Mouse (Mus musculus) midbrain, embryonic 13.5 days (tissue): Measurements from ENCODE around the gene Lrrfip1. TPM values are rescaled to one million over a fixed set of nuclear protein-coding genes. Genes with fewer than 3 reads are reported as not detected.

ENCODE experiments used
- ATAC-seq: fragments of 200-750 bp; cut with Nextera tagmentation; 2 replicates; pipeline ENCODE4 v1.8.0; 2017; ENCODE audit warnings: mild to moderate bottlenecking, moderate TSS enrichment, moderate library complexity
- H3K27ac ChIP-seq: fragments of 300-500 bp; sonication (generic); 2 replicates; pipeline ENCODE4 v1.5.1; 2015; ENCODE audit warnings: inconsistent platforms, mild to moderate bottlenecking, moderate library complexity
- H3K27me3 ChIP-seq: fragments of 300-500 bp; sonication (generic); 2 replicates; pipeline ENCODE4 v1.6.1; 2015; ENCODE audit warnings: mild to moderate bottlenecking, inconsistent platforms
- H3K36me3 ChIP-seq: fragments of 300-500 bp; sonication (generic); 2 replicates; pipeline ENCODE4 v1.6.1; 2015; ENCODE audit warnings: mild to moderate bottlenecking, inconsistent platforms
- H3K4me1 ChIP-seq: fragments of 300-500 bp; sonication (generic); replicated peaks from 2 replicates; pipeline ENCODE4 v1.6.1; 2015; ENCODE audit warnings: inconsistent platforms
- H3K4me2 ChIP-seq: fragments of 300-500 bp; sonication (generic); replicated peaks from 2 replicates; pipeline ENCODE4 v1.6.1; 2015; ENCODE audit warnings: moderate library complexity, mild to moderate bottlenecking, inconsistent platforms
- H3K4me3 ChIP-seq: fragments of 300-500 bp; sonication (generic); replicated peaks from 2 replicates; pipeline ENCODE4 v1.5.1; 2015; ENCODE audit warnings: mild to moderate bottlenecking, inconsistent platforms
- H3K9ac ChIP-seq: fragments of 300-500 bp; sonication (generic); replicated peaks from 2 replicates; pipeline ENCODE4 v1.6.1; 2015; ENCODE audit warnings: mild to moderate bottlenecking, inconsistent platforms
- H3K9me3 ChIP-seq: fragments of 300-500 bp; sonication (generic); 2 replicates; pipeline ENCODE4 v1.6.1; 2016; ENCODE audit warnings: mild to moderate bottlenecking, inconsistent platforms
- WGBS: fragments of 180-500 bp; shearing (Covaris S2); methylation state at CpG from one replicate; pipeline ENCODE4 v1.1.7; 2015; 5-methylcytosine and 5-hydroxymethylcytosine counted together
- polyA plus RNA-seq: library from polyadenylated mRNA; unstranded; fragments of >200 nt; fragmentation: Nextera tagmentation; extraction: Ambion mirVana; gene quantifications from 2 replicates; pipeline ENCODE4 v1.2.1, GENCODE M21; 2015

The Lrrfip1 gene
- polyA plus RNA-seq, 1 experiment from 2014 or later = 23.0 TPM

DNA sequence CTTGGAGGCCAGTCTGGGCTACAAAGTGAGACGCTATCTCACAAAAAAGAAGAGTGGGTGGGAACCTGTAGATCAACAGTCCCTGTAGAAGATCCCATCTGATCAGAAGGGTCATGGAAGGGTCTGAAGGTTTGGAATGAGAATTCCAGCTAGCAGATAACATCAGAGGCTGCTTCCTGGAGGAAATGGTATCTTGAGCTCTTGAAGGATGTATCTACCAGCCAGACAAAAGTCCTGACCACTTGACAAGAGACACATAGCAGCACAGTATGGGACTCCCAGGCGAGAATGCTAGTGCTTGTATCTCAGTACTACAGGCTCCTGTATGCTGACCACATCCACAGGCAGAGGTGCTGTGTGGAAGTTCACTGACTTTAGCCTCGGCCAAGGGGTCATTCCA is 2.6 kb downstream of the Lrrfip1 start:
- 95% methylated on average over 3 of the region's 3 CpGs for WGBS
- H3K36me3 ChIP-seq = no peaks in the 10 kb centered on the region
- H3K4me3 ChIP-seq = no peak overlapping the region
- no peak overlapping the region for H3K27ac ChIP-seq
- no peak overlapping the region for H3K9ac ChIP-seq
- no peak overlapping the region for H3K4me2 ChIP-seq
- H3K4me1 ChIP-seq = peaks cover 26% of the 10 kb centered on the region
- no peaks in the 10 kb centered on the region; the same call in 1 of the 2 replicates for H3K27me3 ChIP-seq
- no peaks in the 10 kb centered on the region for H3K9me3 ChIP-seq
- ATAC-seq = no peak

GRCm38 (mm10) chr1:91001871-91002539 is 3.5 kb downstream of the Lrrfip1 start:
- Histone ChIP-seq H3K36me3 (no peaks in the 10 kb centered on the region), H3K27me3 (no peaks in the 10 kb centered on the region; the same call in 1 of the 2 replicates), H3K4me2 (no peak overlapping the region), H3K27ac (no peak overlapping the region), H3K4me3 (no peak overlapping the region), H3K9ac (no peak overlapping the region), H3K4me1 (peaks cover 26% of the 10 kb centered on the region), H3K9me3 (no peaks in the 10 kb centered on the region)
- 96% methylated on average over 3 of the region's 3 CpGs for WGBS
- ATAC-seq = no peak

DNA sequence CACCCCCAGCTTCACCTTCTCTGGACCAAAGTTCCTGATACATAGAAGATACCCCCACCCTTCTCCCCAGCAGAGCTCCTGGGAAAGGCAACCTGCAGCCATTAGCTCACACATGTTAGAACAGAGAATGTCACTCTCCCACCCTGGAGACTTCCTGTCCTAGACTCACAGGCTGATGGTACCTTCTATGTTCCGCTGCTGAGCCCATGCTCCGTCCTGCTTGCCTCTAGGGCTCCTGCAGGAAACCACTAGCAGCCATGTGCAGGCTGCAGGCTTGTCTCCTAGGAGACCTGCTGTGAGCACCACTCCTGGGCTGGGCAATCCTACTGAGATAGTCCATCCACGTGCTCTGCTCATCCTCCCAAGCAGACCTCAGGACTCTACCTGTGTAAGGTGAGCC is 4.1 kb downstream of the Lrrfip1 start:
- H3K4me1 ChIP-seq = peaks cover 26% of the 10 kb centered on the region
- no peak overlapping the region for H3K27ac ChIP-seq
- H3K9me3 ChIP-seq = no peaks in the 10 kb centered on the region
- ATAC-seq = no peak
- no peaks in the 10 kb centered on the region; the same call in 1 of the 2 replicates for H3K27me3 ChIP-seq
- H3K9ac ChIP-seq = no peak overlapping the region
- WGBS = 80% methylated on average over 3 of the region's 3 CpGs
- H3K4me3 ChIP-seq = no peak overlapping the region
- H3K36me3 ChIP-seq = no peaks in the 10 kb centered on the region
- no peak overlapping the region for H3K4me2 ChIP-seq

DNA sequence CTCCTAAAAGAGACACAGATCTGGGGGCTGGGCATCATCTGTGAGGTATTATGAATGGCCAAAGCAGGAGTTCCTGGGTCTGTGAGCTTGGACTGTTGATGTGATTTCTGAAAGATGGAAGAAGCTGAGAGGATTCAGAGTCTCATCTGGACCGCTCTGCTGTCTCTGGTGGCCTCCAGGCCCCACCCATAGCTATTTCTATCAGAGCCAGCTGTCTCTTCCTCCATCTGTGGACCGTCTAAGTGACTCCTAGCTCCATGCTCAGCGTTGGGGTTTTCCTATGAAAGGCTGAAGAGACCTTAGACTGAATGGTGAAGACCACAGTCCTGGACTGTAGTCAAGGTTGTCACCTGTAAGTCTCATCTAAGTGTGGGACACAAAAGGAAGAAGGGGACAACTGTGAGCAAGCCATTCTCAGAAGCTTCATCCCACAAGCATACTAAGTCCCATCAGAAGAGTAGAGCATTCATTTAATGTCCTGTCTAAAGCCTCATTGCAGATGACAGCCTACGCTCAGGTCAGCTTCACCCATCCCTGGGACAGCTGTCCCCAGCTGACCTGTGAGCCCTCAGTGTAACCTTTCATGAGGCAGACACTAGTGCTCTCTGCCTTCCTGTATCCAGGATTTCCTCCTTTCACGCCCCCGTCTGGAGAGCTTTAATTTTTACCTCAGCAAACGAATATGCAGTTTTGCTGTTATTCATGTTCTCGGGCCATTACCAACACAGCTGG is 5.2 kb downstream of the Lrrfip1 start:
- H3K4me2 ChIP-seq = no peak overlapping the region
- H3K9ac ChIP-seq = no peak overlapping the region
- H3K4me1 ChIP-seq = peaks cover 22% of the 10 kb centered on the region
- H3K27ac ChIP-seq = no peak overlapping the region
- no peaks in the 10 kb centered on the region for H3K9me3 ChIP-seq
- no peaks in the 10 kb centered on the region for H3K36me3 ChIP-seq
- 91% methylated on average over 8 of the region's 8 CpGs for WGBS
- H3K27me3 ChIP-seq = no peaks in the 10 kb centered on the region; the same call in 1 of the 2 replicates
- ATAC-seq = no peak
- H3K4me3 ChIP-seq = no peak overlapping the region

DNA sequence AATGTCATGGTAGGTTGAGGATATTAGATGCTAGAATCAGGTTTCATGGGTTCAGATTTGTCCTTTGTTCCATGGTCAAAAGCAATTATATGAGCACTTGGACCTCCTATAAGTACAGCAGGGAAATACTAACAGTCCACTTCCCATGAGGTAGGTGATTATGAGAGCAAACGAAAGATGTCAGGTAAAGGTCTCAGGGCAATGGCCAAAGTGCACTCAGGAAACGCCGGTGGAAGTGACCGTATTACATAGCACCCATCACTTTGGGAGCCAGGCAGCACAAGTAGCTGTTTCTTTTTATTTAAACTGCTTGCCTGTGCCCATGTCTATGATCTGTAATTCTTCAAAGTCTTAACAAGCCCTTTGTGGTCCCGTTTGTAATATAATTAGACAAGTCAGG is 7.5 kb downstream of the Lrrfip1 start:
- no peak overlapping the region for H3K4me2 ChIP-seq
- no peaks in the 10 kb centered on the region for H3K9me3 ChIP-seq
- no peak overlapping the region for H3K4me3 ChIP-seq
- 98% methylated on average over 5 of the region's 5 CpGs for WGBS
- no peaks in the 10 kb centered on the region for H3K36me3 ChIP-seq
- H3K4me1 ChIP-seq = 0 out of 2 replicates have a peak, but pooled peaks cover 2% of the 10 kb centered on the region
- no peak overlapping the region for H3K27ac ChIP-seq
- no peak overlapping the region for H3K9ac ChIP-seq
- H3K27me3 ChIP-seq = no peaks in the 10 kb centered on the region
- ATAC-seq = no peak

DNA sequence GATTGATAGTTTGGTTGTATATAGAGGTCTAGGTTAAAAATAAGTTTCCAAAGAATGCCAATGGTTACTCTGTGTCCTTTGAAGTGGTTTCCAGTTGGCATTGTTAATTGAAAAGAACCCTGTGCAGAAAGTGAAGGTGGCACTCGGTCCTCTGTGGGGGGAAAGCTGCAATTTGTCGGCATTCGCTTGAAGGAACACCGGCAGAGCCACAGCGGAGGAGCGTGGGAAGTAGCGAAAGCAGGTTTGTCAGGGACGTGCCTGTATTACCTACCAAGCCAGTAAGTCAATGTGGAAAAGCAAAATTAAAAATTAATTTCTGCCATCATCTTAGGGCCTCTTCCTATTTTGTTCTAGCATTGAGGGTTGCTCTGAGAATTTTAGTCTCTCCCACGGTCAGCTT is 8.2 kb downstream of the Lrrfip1 start:
- 91% methylated on average over 9 of the region's 9 CpGs for WGBS
- no peaks in the 10 kb centered on the region for H3K4me1 ChIP-seq
- H3K27ac ChIP-seq = no peak overlapping the region

DNA sequence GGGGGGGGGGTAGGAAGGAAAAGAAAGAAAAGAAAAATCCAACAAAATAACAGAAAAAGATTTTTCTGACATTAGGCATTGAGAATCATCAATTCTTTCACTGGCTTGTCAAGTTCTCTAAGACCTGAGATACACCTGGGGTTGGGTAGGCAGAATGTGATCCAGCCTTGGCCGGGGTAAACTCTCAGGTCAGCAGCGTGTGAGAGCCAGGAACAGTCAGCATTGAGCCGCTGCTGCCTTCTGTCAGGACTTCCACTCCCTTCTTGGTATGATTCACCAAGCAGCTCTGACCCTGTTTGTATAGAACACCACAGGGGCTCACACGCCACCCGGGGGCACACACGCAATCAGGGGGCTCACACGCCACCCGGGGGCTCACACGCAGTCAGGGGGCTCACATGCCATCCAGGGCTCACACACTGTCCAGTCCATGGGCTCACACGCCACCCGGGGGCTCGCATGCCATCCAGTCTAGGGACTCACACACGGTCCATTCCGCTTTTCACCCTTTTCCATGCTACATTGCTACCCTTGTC is 9.7 kb downstream of the Lrrfip1 start:
- WGBS = 93% methylated on average over 14 of the region's 14 CpGs
- Histone ChIP-seq H3K9me3 (no peaks in the 10 kb centered on the region), H3K4me2 (no peak overlapping the region), H3K27me3 (no peaks in the 10 kb centered on the region), H3K9ac (no peak overlapping the region), H3K36me3 (no peaks in the 10 kb centered on the region), H3K27ac (no peak overlapping the region), H3K4me3 (no peak overlapping the region), H3K4me1 (peaks cover 7% of the 10 kb centered on the region)
- ATAC-seq = no peak

More for the DNA sequence above, 8.2 kb downstream of the Lrrfip1 start:
- ATAC-seq = no peak
- H3K36me3 ChIP-seq = no peaks in the 10 kb centered on the region
- H3K27me3 ChIP-seq = no peaks in the 10 kb centered on the region
- H3K4me3 ChIP-seq = no peak overlapping the region
- no peak overlapping the region for H3K9ac ChIP-seq
- H3K4me2 ChIP-seq = no peak overlapping the region
- H3K9me3 ChIP-seq = no peaks in the 10 kb centered on the region

- Histone ChIP-seq H3K27me3 (no peaks in the 10 kb centered on the region), H3K9ac (no peak overlapping the region), H3K4me2 (no peak overlapping the region), H3K27ac (no peak overlapping the region), H3K36me3 (no peaks in the 10 kb centered on the region), H3K9me3 (no peaks in the 10 kb centered on the region), H3K4me1 (peaks cover 7% of the 10 kb centered on the region), H3K4me3 (no peak overlapping the region)
- no peak for ATAC-seq
- WGBS = 95% methylated on average over 9 of the region's 9 CpGs
Measured at GRCm38 (mm10) chr1:91008746-91009145, 10.2 kb downstream of the Lrrfip1 start.

DNA sequence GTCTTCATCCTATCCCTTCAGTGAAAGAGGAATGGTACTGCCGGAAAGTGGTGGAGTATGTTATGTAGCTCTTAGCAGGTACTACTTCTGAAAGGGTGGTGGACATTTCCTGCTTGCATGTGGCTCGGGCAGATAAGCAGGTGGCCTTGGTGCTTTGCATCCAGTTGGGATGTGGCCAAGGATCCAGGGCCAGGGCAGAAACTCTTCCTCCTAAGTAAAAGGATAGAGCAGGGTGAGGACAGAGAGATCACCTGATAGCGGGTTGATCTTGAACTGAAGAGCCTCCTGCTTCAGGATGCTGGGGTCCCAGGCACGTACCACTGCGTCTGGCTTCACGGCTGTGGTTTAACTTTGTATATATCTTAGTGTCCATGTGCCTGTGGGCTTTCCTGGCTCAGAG is 10.7 kb downstream of the Lrrfip1 start:
- H3K4me1 ChIP-seq = peaks cover 10% of the 10 kb centered on the region
- WGBS = 95% methylated on average over 6 of the region's 6 CpGs
- no peaks in the 10 kb centered on the region for H3K9me3 ChIP-seq
- no peaks in the 10 kb centered on the region for H3K36me3 ChIP-seq
- H3K4me2 ChIP-seq = no peak overlapping the region
- no peak for ATAC-seq
- no peak overlapping the region for H3K9ac ChIP-seq
- H3K4me3 ChIP-seq = no peak overlapping the region
- no peaks in the 10 kb centered on the region for H3K27me3 ChIP-seq
- no peak overlapping the region for H3K27ac ChIP-seq

DNA sequence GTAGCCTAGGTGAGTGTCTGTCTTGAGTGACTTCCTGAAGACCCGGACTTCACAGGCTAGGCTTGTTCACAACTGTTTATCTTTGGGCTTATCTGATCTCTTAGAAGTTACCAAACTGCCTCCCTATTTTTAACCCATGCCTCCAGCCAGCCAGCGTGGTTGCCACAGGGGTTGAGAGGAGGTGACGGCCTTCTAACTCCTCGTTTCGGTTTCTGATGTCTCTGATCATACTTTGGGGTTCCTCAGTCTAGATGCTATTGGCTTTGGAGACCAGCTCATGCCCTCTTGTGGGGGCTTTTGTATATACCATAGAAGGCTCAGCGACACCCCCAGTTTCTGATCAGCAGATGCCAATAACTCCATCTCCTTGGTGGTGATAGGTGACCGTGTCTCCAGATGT is 11.7 kb downstream of the Lrrfip1 start:
- no peak overlapping the region for H3K4me2 ChIP-seq
- no peak overlapping the region for H3K4me3 ChIP-seq
- no peak overlapping the region for H3K9ac ChIP-seq
- no peaks in the 10 kb centered on the region for H3K9me3 ChIP-seq
- no peaks in the 10 kb centered on the region for H3K36me3 ChIP-seq
- no peaks in the 10 kb centered on the region for H3K27me3 ChIP-seq
- 92% methylated on average over 7 of the region's 7 CpGs for WGBS
- peaks cover 10% of the 10 kb centered on the region for H3K4me1 ChIP-seq
- H3K27ac ChIP-seq = no peak overlapping the region
- ATAC-seq = no peak

DNA sequence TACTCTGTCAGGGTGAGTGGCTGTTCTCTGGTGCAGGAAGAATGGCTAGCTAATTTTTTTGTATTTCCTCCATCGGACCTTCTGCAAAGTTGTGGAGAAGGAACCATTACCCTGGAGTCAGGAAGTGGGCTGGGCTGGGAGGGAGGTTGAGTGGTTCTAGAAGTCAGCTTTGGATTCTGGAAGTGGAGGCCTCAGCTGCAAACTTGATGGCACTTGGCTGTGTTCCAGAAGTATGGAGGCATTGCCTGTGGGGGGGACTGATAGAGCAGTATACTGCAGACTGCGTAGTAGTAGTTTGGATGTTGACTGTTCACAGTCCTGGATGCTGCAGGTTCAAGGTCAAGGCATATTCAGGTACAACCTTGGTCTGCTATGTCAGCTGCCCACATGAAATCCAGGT is 12.2 kb downstream of the Lrrfip1 start:
- H3K27ac ChIP-seq = no peak overlapping the region
- no peak overlapping the region for H3K4me3 ChIP-seq
- H3K36me3 ChIP-seq = no peaks in the 10 kb centered on the region
- no peak overlapping the region for H3K4me2 ChIP-seq
- no peak for ATAC-seq
- no peaks in the 10 kb centered on the region for H3K27me3 ChIP-seq
- H3K4me1 ChIP-seq = peaks cover 10% of the 10 kb centered on the region
- no peaks in the 10 kb centered on the region for H3K9me3 ChIP-seq
- no peak overlapping the region for H3K9ac ChIP-seq
- WGBS = 94% methylated on average over 2 of the region's 2 CpGs

DNA sequence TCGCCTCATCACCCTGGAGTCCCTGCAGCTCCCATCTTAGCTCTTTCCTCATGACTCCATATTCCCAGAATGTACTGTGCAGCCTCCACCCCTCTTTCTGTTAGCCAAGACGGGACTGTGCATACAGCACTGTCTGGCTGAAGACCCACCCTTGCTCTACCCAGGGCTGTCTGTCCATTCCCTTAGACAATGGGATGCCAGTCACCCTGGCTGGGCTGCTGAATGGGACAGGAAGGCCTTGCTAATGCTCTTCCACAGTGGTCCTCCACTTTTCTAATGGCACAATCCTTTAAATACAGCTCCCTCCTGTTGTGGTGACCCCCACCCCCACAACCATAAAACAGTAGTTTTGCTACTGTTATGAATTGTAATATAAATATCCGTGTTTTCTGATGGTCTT is 12.8 kb downstream of the Lrrfip1 start:
- 86% methylated on average over 3 of the region's 3 CpGs for WGBS
- no peak for ATAC-seq
- Histone ChIP-seq H3K9me3 (no peaks in the 10 kb centered on the region), H3K9ac (no peak overlapping the region), H3K27ac (no peak overlapping the region), H3K4me2 (no peak overlapping the region), H3K4me1 (peaks cover 10% of the 10 kb centered on the region), H3K27me3 (no peaks in the 10 kb centered on the region), H3K36me3 (no peaks in the 10 kb centered on the region), H3K4me3 (no peak overlapping the region)
